Mouse (Mus musculus) spleen, adult 2 months (tissue): ENCODE results near the gene Psma5. TPM values are rescaled to one million over a fixed set of nuclear protein-coding genes. Genes with fewer than 3 reads are reported as not detected.

Source experiments
- DNase-seq, 2 experiments: peaks; one replicate each; pipeline versions ENCODE4 v3.0.0 to v3.0.0-alpha.2; 2012 to 2021; ENCODE audit warnings: low spot score in 2 of 2, low read depth in 1 of 2
- H3K27ac ChIP-seq: fragments of 200-500 bp; 2 replicates; pipeline ENCODE4 v1.5.1; 2012; ENCODE audit warnings: low read length, inconsistent platforms; ENCODE audit not compliant: insufficient read depth
- H3K27me3 ChIP-seq: fragments of 200-500 bp; 2 replicates; pipeline ENCODE4 v1.6.1; 2012; ENCODE audit warnings: mild to moderate bottlenecking, moderate library complexity, low read length, inconsistent platforms; ENCODE audit not compliant: control insufficient read depth, insufficient read depth
- H3K36me3 ChIP-seq: fragments of 200-500 bp; 2 replicates; pipeline ENCODE4 v1.6.1; 2012; ENCODE audit warnings: mild to moderate bottlenecking, low read length, inconsistent platforms; ENCODE audit not compliant: control insufficient read depth, insufficient read depth
- H3K4me1 ChIP-seq: fragments of 200-500 bp; 2 replicates; pipeline ENCODE4 v1.6.1; 2011; ENCODE audit warnings: inconsistent platforms; ENCODE audit not compliant: control insufficient read depth, insufficient read depth, insufficient read length
- H3K4me3 ChIP-seq: fragments of 200-500 bp; 2 replicates; pipeline ENCODE4 v1.5.1; 2011; ENCODE audit warnings: mild to moderate bottlenecking, inconsistent platforms; ENCODE audit not compliant: insufficient read depth, insufficient read length; ENCODE audit errors: extremely low read depth
- CTCF ChIP-seq: fragments of 200-500 bp; IDR thresholded peaks from 2 replicates; pipeline ENCODE4 v1.5.1; 2011; ENCODE audit warnings: mild to moderate bottlenecking, inconsistent platforms; ENCODE audit not compliant: insufficient read depth, insufficient read length, insufficient replicate concordance; ENCODE audit errors: extremely low read depth
- POLR2A ChIP-seq: fragments of 200-500 bp; IDR thresholded peaks from 2 replicates; pipeline ENCODE4 v1.6.1; 2011; ENCODE audit warnings: low read depth, low read length, inconsistent platforms
- WGBS: fragments of 180-500 bp; shearing (Covaris S2); methylation state at CpG from one replicate; pipeline ENCODE4 v1.1.7; 2018; 5-methylcytosine and 5-hydroxymethylcytosine counted together
- polyA plus RNA-seq: library from polyadenylated mRNA; depleted of rRNA; stranded (reverse); fragments of >200 nt; gene quantifications from 2 replicates; pipeline ENCODE4 v1.2.3, GENCODE M21; 2012; rRNA removed

Gene Psma5
- polyA plus RNA-seq, 1 experiment, result 21.3 TPM

- DNase-seq, result no peak
- H3K4me1 ChIP-seq, result no peaks in the 10 kb centered on the region
- WGBS, result 74% methylated on average over 3 of the region's 3 CpGs
- H3K4me3 ChIP-seq, result no peak overlapping the region
- TF ChIP-seq CTCF (no peak), POLR2A (no peak)
- no peak overlapping the region for H3K27ac ChIP-seq
- H3K27me3 ChIP-seq, result no peaks in the 10 kb centered on the region
- no peaks in the 10 kb centered on the region for H3K36me3 ChIP-seq
These were observed 71.2 kb downstream of the Psma5 start for GRCm38 (mm10) chr3:108327916-108328315.

- H3K4me1 ChIP-seq, result no peaks in the 10 kb centered on the region
- no peak for TF ChIP-seq POLR2A
- no peak for TF ChIP-seq CTCF
- no peaks in the 10 kb centered on the region for H3K36me3 ChIP-seq
- DNase-seq, result no peak
- no peaks in the 10 kb centered on the region for H3K27me3 ChIP-seq
- peak overlapping the region; percentile 12; the same call in 1 of the 2 replicates for H3K27ac ChIP-seq
- H3K4me3 ChIP-seq, result no peak overlapping the region
- WGBS, result 33% methylated on average over 9 of the region's 9 CpGs
These were observed 71.7 kb downstream of the Psma5 start for GRCm38 (mm10) chr3:108328441-108328841.

Other genes starting within 250 kb of the Psma5 start
- gene Gstm1, start 239.0 kb upstream of the Psma5 start, polyA plus RNA-seq, result 82.6 and 98.9 TPM in 2 replicates
- gene Gstm4, start 212.0 kb upstream of the Psma5 start, polyA plus RNA-seq, result 4.6 and 5.7 TPM in 2 replicates
- gene Ampd2, start 170.3 kb upstream of the Psma5 start, polyA plus RNA-seq, result 92.9 and 111 TPM in 2 replicates
- gene Gnat2, start 164.1 kb upstream of the Psma5 start, polyA plus RNA-seq, result 0.16 and 0.18 TPM in 2 replicates
- gene Gnai3, start 110.8 kb upstream of the Psma5 start, polyA plus RNA-seq, result 11.3 and 11.6 TPM in 2 replicates
- 0.06 TPM in 1 of 2 replicates, not detected in the other for gene Gpr61, start 102.0 kb upstream of the Psma5 start, polyA plus RNA-seq
- gene Amigo1, start 70.6 kb upstream of the Psma5 start, polyA plus RNA-seq, result 6.2 and 8.3 TPM in 2 replicates
- gene Cyb561d1, start 55.7 kb upstream of the Psma5 start, polyA plus RNA-seq, result 12.7 and 13.8 TPM in 2 replicates
- 8.2 and 11.5 TPM in 2 replicates for gene Atxn7l2, start 46.0 kb upstream of the Psma5 start, polyA plus RNA-seq
- 0.15 and 0.16 TPM in 2 replicates for gene Sypl2, start 30.3 kb upstream of the Psma5 start, polyA plus RNA-seq
- gene Sort1, start 27.2 kb downstream of the Psma5 start, polyA plus RNA-seq, result 10.7 and 11.4 TPM in 2 replicates
- 0.15 and 0.28 TPM in 2 replicates for gene Mybphl, start 108.0 kb downstream of the Psma5 start, polyA plus RNA-seq
- 5.4 and 6.1 TPM in 2 replicates for gene Psrc1, start 126.9 kb downstream of the Psma5 start, polyA plus RNA-seq
- 2.6 and 4.2 TPM in 2 replicates for gene Celsr2, start 158.6 kb downstream of the Psma5 start, polyA plus RNA-seq
- 22.2 and 27.0 TPM in 2 replicates for gene Sars, start 188.3 kb downstream of the Psma5 start, polyA plus RNA-seq